Mouse (Mus musculus): ENCODE results near the gene Cdh15.

Gene Cdh15

GRCm38 (mm10) chr8:122845662-122846061, 2.1 kb upstream of the Cdh15 start:
- DNase-seq = no peak

DNA sequence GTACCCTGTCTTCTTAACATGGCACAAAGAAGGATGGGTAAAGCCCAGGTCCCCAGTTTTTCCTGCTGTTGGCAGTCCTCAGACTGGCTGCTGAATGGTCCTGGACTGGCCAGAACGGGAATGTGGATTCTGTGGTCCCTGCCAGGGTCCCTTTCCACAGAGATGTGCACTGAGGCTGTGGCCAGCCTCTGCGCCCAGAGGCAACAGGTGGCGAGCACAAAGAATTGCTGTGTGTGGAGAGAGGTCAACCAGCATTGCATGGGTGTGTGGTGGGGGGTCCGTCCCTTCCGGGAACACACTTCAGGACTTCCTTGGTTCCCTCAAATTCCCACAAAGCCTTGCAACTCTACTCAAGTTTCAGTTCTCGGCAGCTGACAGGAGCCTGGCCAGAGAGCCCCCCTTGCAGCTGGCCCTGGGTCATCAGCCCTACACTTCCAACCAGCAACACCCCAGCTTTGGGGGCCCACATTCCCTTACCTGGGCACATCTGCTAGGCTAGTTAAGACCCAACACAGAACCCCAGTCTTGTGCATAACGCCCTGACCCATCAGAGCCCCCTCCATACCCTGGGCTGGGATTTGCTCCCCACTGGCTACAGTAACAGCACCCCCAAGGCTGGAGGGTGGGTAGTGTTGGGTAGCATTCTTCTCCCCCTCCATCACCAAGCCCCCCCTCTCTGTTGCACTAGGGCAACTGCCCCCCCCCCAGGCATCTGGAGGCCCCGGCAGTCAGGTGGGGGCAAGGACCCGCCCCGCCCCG, 1.6 kb downstream of the Cdh15 start:
- DNase-seq = no peak

- DNase-seq = no peak
Measured at GRCm38 (mm10) chr8:122850641-122851240, 3.0 kb downstream of the Cdh15 start.

- DNase-seq = peak; percentile 92
Measured at GRCm38 (mm10) chr8:122851692-122852545, 4.2 kb downstream of the Cdh15 start.

DNA sequence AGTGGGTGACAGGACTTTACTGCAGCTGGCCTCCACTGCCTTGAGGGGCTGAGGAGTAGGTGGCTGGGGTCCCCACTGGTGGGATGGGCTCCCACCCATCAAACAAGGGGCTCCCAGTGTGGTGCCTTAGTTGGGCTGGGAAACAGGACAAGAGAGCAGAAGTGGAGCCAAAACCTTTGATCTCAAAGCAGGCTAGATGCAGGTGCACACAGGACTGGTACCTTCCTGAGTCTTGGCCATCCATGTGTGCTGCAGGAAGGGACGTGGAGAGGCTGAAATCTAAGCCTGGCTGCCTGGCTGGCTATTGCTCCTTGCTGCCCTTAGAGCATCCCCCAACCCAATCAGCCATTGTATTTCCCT, 4.8 kb downstream of the Cdh15 start:
- no peak for DNase-seq

DNA sequence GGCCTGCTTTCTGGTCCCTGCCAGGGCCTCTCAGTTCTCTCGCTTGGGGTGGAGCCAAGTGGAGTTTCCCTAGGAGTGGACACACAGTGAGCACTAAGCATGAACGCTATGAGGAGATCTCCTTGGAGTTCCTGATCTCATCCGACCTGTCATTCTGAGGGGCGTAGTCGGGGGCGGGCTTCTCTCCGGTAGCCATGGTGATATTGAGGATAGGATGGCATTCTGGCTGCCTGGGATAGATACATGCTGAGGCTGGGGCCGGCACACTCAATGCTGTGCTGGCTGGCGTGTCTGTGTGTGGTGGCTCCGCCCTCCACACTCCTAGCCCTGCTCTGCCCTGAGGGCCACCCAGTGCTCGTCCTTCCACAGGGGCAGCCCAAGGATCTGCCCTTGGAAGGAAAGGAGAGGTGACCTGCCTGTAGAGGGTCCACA, 5.6 kb downstream of the Cdh15 start:
- DNase-seq = peak; percentile 75

GRCm38 (mm10) chr8:122854388-122854787, 6.6 kb downstream of the Cdh15 start:
- no peak for DNase-seq

GRCm38 (mm10) chr8:122855123-122855522, 7.4 kb downstream of the Cdh15 start:
- no peak for DNase-seq

GRCm38 (mm10) chr8:122856288-122856687, 8.5 kb downstream of the Cdh15 start:
- DNase-seq = no peak

DNA sequence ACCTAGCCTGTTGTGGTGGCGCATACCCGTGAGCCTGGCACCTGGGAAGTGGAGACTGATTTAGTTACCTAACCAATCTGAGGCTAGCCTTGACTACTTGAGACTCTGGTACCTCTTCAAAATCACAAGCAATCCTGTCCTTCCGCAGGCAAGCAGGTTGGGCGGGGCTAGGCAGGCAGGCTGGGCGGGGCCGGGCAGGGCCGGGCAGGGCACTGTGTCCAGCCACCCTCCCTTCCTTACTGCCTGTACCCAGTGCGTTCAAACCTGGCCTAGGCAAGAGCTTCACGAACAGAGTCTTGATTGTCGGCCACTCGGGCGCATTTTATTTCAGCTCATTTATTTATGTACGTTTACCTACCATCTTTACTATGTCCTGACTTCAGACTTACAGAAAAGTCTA, 12.1 kb downstream of the Cdh15 start:
- no peak for DNase-seq

DNA sequence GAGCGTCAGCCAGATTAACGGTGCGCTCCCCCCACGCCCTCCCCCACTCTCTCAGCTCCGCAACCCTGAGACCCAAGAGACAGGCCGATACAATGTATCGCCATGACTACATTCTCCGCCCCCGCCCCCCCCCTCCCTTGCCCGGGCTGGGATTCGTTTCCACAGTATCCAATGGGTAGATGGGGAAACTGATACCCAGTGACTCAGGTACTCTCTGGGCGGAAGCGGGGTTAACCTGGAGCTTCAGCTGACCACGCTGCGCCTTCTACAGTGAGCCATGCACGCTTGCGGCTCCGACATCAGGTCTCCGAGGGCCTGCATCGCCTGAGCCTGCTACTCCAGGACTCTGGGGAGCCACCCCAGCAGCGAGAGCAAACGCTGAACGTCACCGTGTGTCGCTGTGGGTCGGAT, 17.0 kb downstream of the Cdh15 start:
- DNase-seq = no peak

DNA sequence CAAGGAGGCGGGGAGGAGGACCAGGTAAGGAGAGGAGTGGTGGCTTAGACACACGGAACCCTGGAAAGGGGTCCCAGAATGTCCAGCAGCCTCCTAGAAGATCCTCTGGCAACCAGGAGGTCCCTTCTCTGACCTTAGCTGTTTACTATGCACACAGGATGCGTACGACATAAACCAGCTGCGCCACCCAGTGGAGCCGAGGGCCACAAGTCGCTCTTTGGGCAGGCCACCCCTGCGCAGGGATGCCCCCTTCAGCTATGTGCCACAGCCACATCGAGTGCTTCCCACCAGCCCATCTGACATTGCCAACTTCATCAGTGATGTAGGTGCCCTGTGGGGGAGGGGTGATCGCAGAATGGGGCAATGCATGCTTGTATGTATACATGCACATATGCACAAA, 17.7 kb downstream of the Cdh15 start:
- DNase-seq = no peak

- no peak for DNase-seq
Measured at GRCm38 (mm10) chr8:122866231-122866630, 18.5 kb downstream of the Cdh15 start.

DNA sequence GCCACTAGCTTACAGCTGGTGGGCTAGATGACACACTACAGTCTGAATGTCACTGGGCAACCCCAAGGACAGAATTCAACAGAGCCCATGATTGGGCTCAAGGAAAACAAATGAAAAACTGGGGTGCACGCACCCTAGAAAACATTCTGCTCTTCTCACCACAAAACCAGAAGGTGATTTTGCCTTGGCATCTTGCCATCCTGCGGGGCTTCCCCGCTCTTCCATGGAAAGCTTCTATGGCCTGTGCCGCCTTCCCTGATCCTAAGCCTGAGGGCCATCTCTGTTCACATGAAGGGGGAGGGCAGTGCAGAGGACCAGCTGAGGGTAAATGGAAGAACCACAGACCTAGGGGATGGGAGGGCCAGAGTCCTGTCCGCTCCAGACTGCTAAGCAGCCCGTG, 20.2 kb downstream of the Cdh15 start:
- DNase-seq = no peak

DNA sequence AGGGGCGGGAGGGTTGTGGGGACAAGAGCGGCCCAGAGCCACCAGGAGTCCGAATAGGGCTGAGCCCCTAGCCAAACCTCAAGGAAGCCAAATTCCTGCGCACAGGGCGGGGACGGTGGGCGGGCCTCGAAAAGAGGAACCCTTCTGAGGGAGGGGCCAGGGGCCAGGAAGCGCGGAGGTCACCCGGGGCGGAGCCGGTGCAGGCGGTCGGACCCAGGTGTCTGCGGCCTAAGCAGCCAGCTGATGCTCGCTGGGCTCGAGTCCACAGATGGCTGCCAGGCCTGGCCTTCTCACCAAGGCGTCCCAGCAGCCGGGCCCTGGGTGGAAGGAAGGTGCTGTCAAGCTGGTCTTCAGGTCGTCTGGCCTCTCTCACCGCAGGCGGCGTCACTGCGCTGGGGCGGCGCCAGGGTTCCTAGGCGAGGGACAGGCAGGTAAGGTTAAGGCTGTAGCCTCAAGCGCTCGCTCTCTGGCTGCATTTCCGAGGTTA, 22.7 kb downstream of the Cdh15 start:
- DNase-seq = peak; percentile 72

- DNase-seq = no peak
Measured at GRCm38 (mm10) chr8:122871663-122872062, 23.9 kb downstream of the Cdh15 start.

GRCm38 (mm10) chr8:122873171-122873570, 25.4 kb downstream of the Cdh15 start:
- peak; percentile 61 for DNase-seq

DNA sequence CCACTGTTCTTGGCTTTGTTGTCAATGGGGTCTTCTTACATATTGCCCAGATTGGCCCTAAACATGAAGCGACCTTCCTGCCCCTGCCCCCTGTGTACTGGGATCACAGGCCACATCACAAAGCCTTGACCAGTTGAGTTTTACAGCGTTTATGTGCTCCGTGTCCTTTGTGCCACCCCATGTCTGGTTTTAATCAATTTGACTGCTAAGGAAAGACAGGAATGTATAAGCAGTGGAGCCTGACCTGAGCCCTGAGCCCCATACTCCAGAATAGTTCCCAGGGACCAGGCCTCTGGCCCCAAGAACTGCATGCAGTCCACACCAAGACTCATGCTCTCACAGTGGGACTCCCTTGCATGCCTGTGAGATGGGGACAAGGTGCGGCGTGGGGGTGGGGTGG, 27.4 kb downstream of the Cdh15 start:
- DNase-seq = no peak

DNA sequence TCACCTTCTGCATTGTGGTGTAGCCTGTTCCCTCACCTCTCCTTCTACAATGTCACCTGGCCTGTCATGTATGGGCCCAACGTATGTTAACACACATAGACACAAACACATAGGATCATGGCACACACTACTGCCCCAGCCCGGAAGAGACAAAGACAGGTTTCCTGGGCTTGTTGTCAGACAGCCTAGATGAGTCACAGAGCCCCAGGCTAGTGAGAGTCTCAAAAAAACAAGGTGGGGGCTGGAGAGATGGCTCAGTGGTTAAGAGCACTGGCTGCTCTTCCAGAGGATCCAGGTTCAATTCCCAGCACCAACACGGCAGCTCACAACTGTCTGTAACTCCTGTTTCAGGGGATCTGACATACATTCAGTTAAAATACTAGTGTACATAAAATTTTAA, 30.5 kb downstream of the Cdh15 start:
- DNase-seq = no peak

DNA sequence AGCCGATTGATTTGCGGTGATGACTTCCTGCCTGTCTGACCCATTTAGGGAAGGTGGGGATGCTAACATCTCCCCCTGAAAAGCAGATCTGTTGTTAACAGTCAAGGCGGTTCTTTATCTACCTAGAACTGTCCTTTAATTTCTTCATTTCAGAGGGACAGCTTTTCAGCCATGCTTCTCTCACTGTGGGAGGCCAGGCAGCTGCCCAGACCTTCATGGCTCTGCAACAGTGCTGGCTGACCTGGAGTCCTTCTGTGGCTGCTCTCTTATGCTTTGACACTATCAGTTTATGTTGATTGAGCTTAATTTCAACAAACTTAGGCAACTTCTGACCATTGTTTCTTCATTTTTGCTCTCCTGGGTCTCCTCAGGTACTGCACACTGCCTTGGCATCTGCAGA, 32.5 kb downstream of the Cdh15 start:
- no peak for DNase-seq

GRCm38 (mm10) chr8:122883671-122884070, 35.9 kb downstream of the Cdh15 start:
- DNase-seq = no peak

DNA sequence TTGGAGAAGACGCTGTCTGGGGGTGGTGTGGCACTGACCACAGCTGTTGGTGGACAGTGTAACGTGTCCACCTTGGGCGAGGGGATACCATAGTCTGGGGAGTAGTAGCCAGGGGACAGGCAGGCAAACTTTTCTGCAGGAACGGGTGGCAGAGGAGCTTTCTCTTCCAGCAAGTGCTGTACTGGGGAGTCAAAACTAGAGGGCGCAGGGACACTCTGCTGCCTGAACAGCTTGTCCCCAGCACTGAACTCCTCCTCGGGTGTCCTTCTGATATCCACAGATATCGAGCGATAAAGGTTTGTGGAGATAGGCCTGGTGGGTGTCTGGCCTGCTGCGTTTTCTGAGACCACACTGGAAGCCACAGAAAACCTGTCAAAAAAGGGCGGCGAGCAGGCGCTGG, 43.7 kb downstream of the Cdh15 start:
- DNase-seq = no peak

- no peak for DNase-seq
Measured at GRCm38 (mm10) chr8:122893451-122893850, 45.7 kb downstream of the Cdh15 start.

GRCm38 (mm10) chr8:122896317-122896716, 48.6 kb downstream of the Cdh15 start:
- no peak for DNase-seq

Measured in cerebellum, adult 11 months (tissue).